Mouse (Mus musculus): ENCODE measurements at regions not wholly inside any gene's neighbourhood (a gene's known extent, or its start where the extent isn't known, plus 50 kb on each side); places are given as distances from the start of the nearest gene placed in this dataset.

DNA sequence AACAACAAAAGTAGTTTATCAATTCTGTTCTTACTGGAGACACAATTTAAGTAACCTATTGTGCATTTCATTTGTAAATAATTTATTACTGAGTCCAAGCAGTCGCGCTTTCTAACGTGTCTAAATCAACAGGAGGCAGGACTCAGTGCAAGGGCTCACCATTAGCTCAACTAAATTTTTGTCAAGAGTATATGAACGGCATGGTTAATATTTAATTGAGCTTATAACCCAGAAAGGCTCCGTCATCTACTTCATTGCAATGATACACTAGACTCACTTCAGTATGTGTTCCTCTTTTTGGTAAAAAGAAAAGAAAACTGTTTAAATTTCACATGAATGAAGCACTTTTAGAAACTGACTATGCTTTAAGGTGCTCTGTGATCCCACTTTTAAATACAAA is 61.5 kb upstream of the BC052040 start:
- TF ChIP-seq USF1 (IDR thresholded peaks at IDR 0.05; ENCODE audit: low read depth, low read length): no peak
- no peak for TF ChIP-seq TAL1 (IDR thresholded peaks at IDR 0.05; ENCODE audit: low read length)
- TF ChIP-seq CHD2 (IDR thresholded peaks at IDR 0.05; ENCODE audit: low read length): no peak
- TF ChIP-seq ZC3H11A (IDR thresholded peaks at IDR 0.05; ENCODE audit: low read depth, low read length): no peak
- no peak for TF ChIP-seq MEF2A (IDR thresholded peaks at IDR 0.05; ENCODE audit: extremely low read depth, insufficient replicate concordance, low read depth, low read length, poor library complexity, severe bottlenecking)
- TF ChIP-seq EP300 (IDR thresholded peaks at IDR 0.05; ENCODE audit: low read depth in 1 of 2, low read length in 2 of 2): no peak
- TF ChIP-seq CTCF (IDR thresholded peaks at IDR 0.05 in 2 of 3, conservative IDR thresholded peaks at IDR 0.05 in 1 of 3; ENCODE audit: control insufficient read depth in 1 of 3, insufficient read depth in 1 of 3, low read depth in 2 of 3, low read length in 3 of 3, poor library complexity in 1 of 3, severe bottlenecking in 1 of 3): no peak

Measured in MEL (cell line).